Mouse (Mus musculus): ENCODE data around the gene Trip11. TPM values are rescaled to one million over a fixed set of nuclear protein-coding genes. Genes with fewer than 3 reads are reported as not detected.

Gene Trip11
- polyA plus RNA-seq, 1 experiment: 3.3 TPM

- DNase-seq (ENCODE audit: low read depth in 1 of 2, low spot score in 2 of 2): no peak
- no peak overlapping the region for H3K4me3 ChIP-seq (ENCODE audit: extremely low read depth, insufficient read depth, insufficient read length)
- TF ChIP-seq POLR2A (IDR thresholded peaks at IDR 0.05; ENCODE audit: low read depth, low read length) (no peak), CTCF (IDR thresholded peaks at IDR 0.05; ENCODE audit: extremely low read depth, insufficient read depth, insufficient read length, insufficient replicate concordance) (no peak)
- no peaks in the 10 kb centered on the region for H3K4me1 ChIP-seq (ENCODE audit: control insufficient read depth, insufficient read depth, insufficient read length)
- no peaks in the 10 kb centered on the region for H3K36me3 ChIP-seq (ENCODE audit: control insufficient read depth, insufficient read depth, low read length)
- H3K27me3 ChIP-seq (ENCODE audit: control insufficient read depth, insufficient read depth, low read length): no peaks in the 10 kb centered on the region
- WGBS: 8% methylated on average over 3 of the region's 3 CpGs
- no peak overlapping the region for H3K27ac ChIP-seq (ENCODE audit: insufficient read depth, low read length)
Observed at GRCm38 (mm10) chr12:101802445-101802844, 110.6 kb downstream of the Trip11 start.

GRCm38 (mm10) chr12:101801744-101802143, 111.3 kb downstream of the Trip11 start:
- H3K4me1 ChIP-seq (ENCODE audit: control insufficient read depth, insufficient read depth, insufficient read length): no peaks in the 10 kb centered on the region
- H3K27me3 ChIP-seq (ENCODE audit: control insufficient read depth, insufficient read depth, low read length): no peaks in the 10 kb centered on the region
- DNase-seq (ENCODE audit: low read depth in 1 of 2, low spot score in 2 of 2): no peak
- TF ChIP-seq POLR2A (IDR thresholded peaks at IDR 0.05; ENCODE audit: low read depth, low read length) (no peak), CTCF (IDR thresholded peaks at IDR 0.05; ENCODE audit: extremely low read depth, insufficient read depth, insufficient read length, insufficient replicate concordance) (no peak)
- H3K4me3 ChIP-seq (ENCODE audit: extremely low read depth, insufficient read depth, insufficient read length): no peak overlapping the region
- no peak overlapping the region for H3K27ac ChIP-seq (ENCODE audit: insufficient read depth, low read length)
- no peaks in the 10 kb centered on the region for H3K36me3 ChIP-seq (ENCODE audit: control insufficient read depth, insufficient read depth, low read length)
- WGBS: 88% methylated on average over 5 of the region's 5 CpGs

DNA sequence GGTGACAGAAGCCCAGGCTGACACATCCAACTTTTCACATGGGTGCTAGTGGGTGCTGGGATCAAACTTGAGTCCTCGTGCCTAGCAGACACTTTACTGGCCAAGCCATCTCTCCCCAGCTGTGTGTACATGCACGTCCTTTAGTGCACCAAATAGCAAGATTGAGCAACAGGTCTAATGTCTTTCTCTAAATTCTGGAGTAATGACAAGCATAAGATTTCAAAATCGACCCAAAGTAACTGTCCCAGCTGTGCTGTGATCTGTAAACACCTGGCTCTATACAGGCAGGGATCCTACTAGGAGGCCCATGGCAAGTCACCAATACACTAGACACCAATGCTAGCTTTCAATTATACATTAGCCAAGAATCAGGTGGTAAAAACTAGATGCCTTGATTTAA, 112.0 kb downstream of the Trip11 start:
- DNase-seq (ENCODE audit: low read depth in 1 of 2, low spot score in 2 of 2): no peak
- WGBS: 69% methylated on average over 3 of the region's 3 CpGs
- Histone ChIP-seq H3K4me3 (ENCODE audit: extremely low read depth, insufficient read depth, insufficient read length) (no peak overlapping the region), H3K4me1 (ENCODE audit: control insufficient read depth, insufficient read depth, insufficient read length) (no peaks in the 10 kb centered on the region), H3K27ac (ENCODE audit: insufficient read depth, low read length) (no peak overlapping the region), H3K27me3 (ENCODE audit: control insufficient read depth, insufficient read depth, low read length) (no peaks in the 10 kb centered on the region), H3K36me3 (ENCODE audit: control insufficient read depth, insufficient read depth, low read length) (no peaks in the 10 kb centered on the region)
- no peak for TF ChIP-seq POLR2A (IDR thresholded peaks at IDR 0.05; ENCODE audit: low read depth, low read length)
- TF ChIP-seq CTCF (IDR thresholded peaks at IDR 0.05; ENCODE audit: extremely low read depth, insufficient read depth, insufficient read length, insufficient replicate concordance): no peak

GRCm38 (mm10) chr12:101798189-101798922, 114.7 kb downstream of the Trip11 start:
- 80% methylated on average over 7 of the region's 7 CpGs for WGBS
- DNase-seq (ENCODE audit: low read depth in 1 of 2, low spot score in 2 of 2): no peak

GRCm38 (mm10) chr12:101794458-101794857, 118.6 kb downstream of the Trip11 start:
- DNase-seq (ENCODE audit: low read depth in 1 of 2, low spot score in 2 of 2): no peak
- no peaks in the 10 kb centered on the region for H3K4me1 ChIP-seq (ENCODE audit: control insufficient read depth, insufficient read depth, insufficient read length)
- no peak for TF ChIP-seq POLR2A (IDR thresholded peaks at IDR 0.05; ENCODE audit: low read depth, low read length)
- TF ChIP-seq CTCF (IDR thresholded peaks at IDR 0.05; ENCODE audit: extremely low read depth, insufficient read depth, insufficient read length, insufficient replicate concordance): no peak
- no peaks in the 10 kb centered on the region for H3K27me3 ChIP-seq (ENCODE audit: control insufficient read depth, insufficient read depth, low read length)
- WGBS: 86% methylated on average over 3 of the region's 3 CpGs
- no peak overlapping the region for H3K4me3 ChIP-seq (ENCODE audit: extremely low read depth, insufficient read depth, insufficient read length)
- H3K27ac ChIP-seq (ENCODE audit: insufficient read depth, low read length): peak overlapping the region; percentile 16; the same call in 1 of the 2 replicates
- H3K36me3 ChIP-seq (ENCODE audit: control insufficient read depth, insufficient read depth, low read length): no peaks in the 10 kb centered on the region

More at GRCm38 (mm10) chr12:101798189-101798922, 114.7 kb downstream of the Trip11 start:
- Histone ChIP-seq H3K27ac (ENCODE audit: insufficient read depth, low read length) (no peak overlapping the region; the same call in 1 of the 2 replicates), H3K4me1 (ENCODE audit: control insufficient read depth, insufficient read depth, insufficient read length) (no peaks in the 10 kb centered on the region), H3K4me3 (ENCODE audit: extremely low read depth, insufficient read depth, insufficient read length) (no peak overlapping the region), H3K36me3 (ENCODE audit: control insufficient read depth, insufficient read depth, low read length) (no peaks in the 10 kb centered on the region), H3K27me3 (ENCODE audit: control insufficient read depth, insufficient read depth, low read length) (no peaks in the 10 kb centered on the region)
- TF ChIP-seq POLR2A (IDR thresholded peaks at IDR 0.05; ENCODE audit: low read depth, low read length) (no peak), CTCF (IDR thresholded peaks at IDR 0.05; ENCODE audit: extremely low read depth, insufficient read depth, insufficient read length, insufficient replicate concordance) (no peak)

DNA sequence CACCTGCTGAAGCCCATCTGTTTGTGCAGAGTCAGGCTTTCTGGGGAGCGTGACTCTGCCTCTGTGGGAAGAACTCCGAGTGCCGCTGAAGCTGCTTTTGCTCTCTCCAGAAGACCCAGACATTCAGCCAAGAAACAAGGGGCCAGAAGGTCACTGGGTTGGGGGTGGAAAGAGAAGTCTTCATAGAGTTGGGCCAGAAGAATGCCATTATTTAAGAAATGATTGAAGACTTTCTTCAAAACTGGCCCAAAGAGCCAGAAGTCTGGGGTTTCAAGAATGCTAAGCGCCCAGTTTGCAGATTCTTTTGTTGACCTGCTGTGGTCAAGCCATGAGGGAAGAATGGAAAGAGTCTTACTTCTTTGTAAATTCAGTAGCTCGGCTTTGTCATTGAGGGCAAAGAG, 119.8 kb downstream of the Trip11 start:
- no peaks in the 10 kb centered on the region for H3K4me1 ChIP-seq (ENCODE audit: control insufficient read depth, insufficient read depth, insufficient read length)
- TF ChIP-seq POLR2A (IDR thresholded peaks at IDR 0.05; ENCODE audit: low read depth, low read length): no peak
- no peak for TF ChIP-seq CTCF (IDR thresholded peaks at IDR 0.05; ENCODE audit: extremely low read depth, insufficient read depth, insufficient read length, insufficient replicate concordance)
- no peak for DNase-seq (ENCODE audit: low read depth in 1 of 2, low spot score in 2 of 2)
- no peaks in the 10 kb centered on the region for H3K36me3 ChIP-seq (ENCODE audit: control insufficient read depth, insufficient read depth, low read length)
- no peaks in the 10 kb centered on the region for H3K27me3 ChIP-seq (ENCODE audit: control insufficient read depth, insufficient read depth, low read length)
- no peak overlapping the region for H3K4me3 ChIP-seq (ENCODE audit: extremely low read depth, insufficient read depth, insufficient read length)
- WGBS: 82% methylated on average over 5 of the region's 5 CpGs
- no peak overlapping the region for H3K27ac ChIP-seq (ENCODE audit: insufficient read depth, low read length)

GRCm38 (mm10) chr12:101792684-101793083, 120.4 kb downstream of the Trip11 start:
- H3K27ac ChIP-seq (ENCODE audit: insufficient read depth, low read length): no peak overlapping the region
- no peak for TF ChIP-seq POLR2A (IDR thresholded peaks at IDR 0.05; ENCODE audit: low read depth, low read length)
- no peak for TF ChIP-seq CTCF (IDR thresholded peaks at IDR 0.05; ENCODE audit: extremely low read depth, insufficient read depth, insufficient read length, insufficient replicate concordance)
- no peak overlapping the region for H3K4me3 ChIP-seq (ENCODE audit: extremely low read depth, insufficient read depth, insufficient read length)
- WGBS: 89% methylated on average over 4 of the region's 4 CpGs
- no peaks in the 10 kb centered on the region for H3K36me3 ChIP-seq (ENCODE audit: control insufficient read depth, insufficient read depth, low read length)
- H3K27me3 ChIP-seq (ENCODE audit: control insufficient read depth, insufficient read depth, low read length): no peaks in the 10 kb centered on the region
- no peaks in the 10 kb centered on the region for H3K4me1 ChIP-seq (ENCODE audit: control insufficient read depth, insufficient read depth, insufficient read length)
- no peak for DNase-seq (ENCODE audit: low read depth in 1 of 2, low spot score in 2 of 2)

All from spleen, adult 2 months (tissue).